In genomic region chr17:64666518-64666917, GRCm38 (mm10) we compare ENCODE assay signal across 23 mouse cellular contexts.
DNase-seq lines count a peak whose midpoint lies in the region; ATAC-seq lines count a peak whose summit lies in the region.
"Had no signal": no experiment of that assay in that cellular context is flagged by ENCODE, and none has a peak within 500 bp of the region (broad histone marks: within the 10 kb centered on the region; RNA-seq: fewer than 3 reads in every experiment).

No protein-coding gene starts in this region.

- DNase-seq in cerebellum, adult 9-11 months, result no peak
- DNase-seq in hindbrain, embryonic 10.5 days (ENCODE audit: low spot score), result no peak
- peak; percentile 28 for DNase-seq in right cerebral cortex, adult 18-20 months
- DNase-seq in right cerebral cortex, postnatal 25 days, result no peak
- no peak for DNase-seq in lung, postnatal 4 days
- DNase-seq: adrenal gland, adult 8-10 months; cerebellum, postnatal 10 days; gastrocnemius, postnatal 14 days; heart, adult 11 months; kidney, adult 9 months; kidney, postnatal 14 days; thymus, postnatal 25 days had no signal

- peaks cover 4% of the 10 kb centered on the region; the same call in 1 of the 2 replicates for H3K9me3 ChIP-seq in hindbrain, embryonic 10.5 days
- no peaks in the 10 kb centered on the region for H3K9me3 ChIP-seq in hindbrain, embryonic 12.5 days (replicated peaks)
- H3K9me3 ChIP-seq: embryonic facial prominence, embryonic 10.5 days; liver, embryonic 15.5 days; lung, embryonic 15.5 days; neural tube, embryonic 15.5 days had no signal

- no peaks in the 10 kb centered on the region for H3K27me3 ChIP-seq in hindbrain, embryonic 10.5 days (ENCODE audit: insufficient read depth, poor library complexity, severe bottlenecking)
- H3K27me3 ChIP-seq in hindbrain, embryonic 12.5 days, result no peaks in the 10 kb centered on the region
- H3K27me3 ChIP-seq: liver, embryonic 15.5 days; lung, embryonic 15.5 days; neural tube, embryonic 15.5 days had no signal

- H3K9ac ChIP-seq in hindbrain, embryonic 12.5 days, result no peak overlapping the region
- H3K9ac ChIP-seq: liver, embryonic 15.5 days; lung, embryonic 15.5 days; neural tube, embryonic 15.5 days had no signal

- H3K4me1 ChIP-seq in hindbrain, embryonic 10.5 days (replicated peaks), result 0 out of 2 replicates have a peak, but pooled peaks cover 11% of the 10 kb centered on the region
- H3K4me1 ChIP-seq in hindbrain, embryonic 12.5 days, result no peaks in the 10 kb centered on the region
- H3K4me1 ChIP-seq: embryonic facial prominence, embryonic 10.5 days; lung, embryonic 15.5 days; neural tube, embryonic 15.5 days had no signal

- 91% methylated on average over 4 of the region's 4 CpGs for WGBS in hindbrain, embryonic 10.5 days
- WGBS in hindbrain, embryonic 12.5 days, result 91% methylated on average over 4 of the region's 4 CpGs

- peak overlapping the region; percentile 53; the same call in 1 of the 2 replicates for H3K27ac ChIP-seq in hindbrain, embryonic 10.5 days
- H3K27ac ChIP-seq in hindbrain, embryonic 12.5 days, result no peak overlapping the region
- H3K27ac ChIP-seq: embryonic facial prominence, embryonic 10.5 days; hindbrain, postnatal 0 days; liver, embryonic 15.5 days; lung, embryonic 15.5 days; neural tube, embryonic 15.5 days had no signal

- H3K4me2 ChIP-seq in hindbrain, embryonic 12.5 days (replicated peaks), result no peak overlapping the region
- H3K4me2 ChIP-seq: heart, embryonic 11.5 days; liver, embryonic 15.5 days; lung, embryonic 15.5 days; midbrain, embryonic 11.5 days; neural tube, embryonic 15.5 days had no signal

- H3K36me3 ChIP-seq in hindbrain, embryonic 10.5 days, result peaks cover 39% of the 10 kb centered on the region
- H3K36me3 ChIP-seq in hindbrain, embryonic 12.5 days, result peaks cover 13% of the 10 kb centered on the region

- peak; percentile 68; the same call in 1 of the 2 replicates for ATAC-seq in cerebellum, adult (ENCODE audit: insufficient number of reproducible peaks, low FRiP score, low TSS enrichment)
- no peak for ATAC-seq in hindbrain, embryonic 12.5 days (ENCODE audit: low FRiP score)
- ATAC-seq: activated CD4-positive, CD25-positive, alpha-beta regulatory T cell, adult 4 months; hindbrain, postnatal 0 days; intestine, embryonic 16.5 days had no signal

- H3K4me3 ChIP-seq in hindbrain, embryonic 10.5 days, result no peak overlapping the region
- H3K4me3 ChIP-seq in hindbrain, embryonic 12.5 days, result no peak overlapping the region
- H3K4me3 ChIP-seq: embryonic facial prominence, embryonic 10.5 days; liver, embryonic 15.5 days; lung, embryonic 15.5 days; neural tube, embryonic 15.5 days had no signal
